Mouse (Mus musculus): ENCODE results near the gene Kcnq2. TPM values are rescaled to one million over a fixed set of nuclear protein-coding genes. Genes with fewer than 3 reads are reported as not detected.

Gene Kcnq2
- 4.6 and 11.6 TPM in 2 replicates for total RNA-seq (2012; rRNA removed)

- DNase-seq (ENCODE audit: low read depth, low spot score): no peak
- peak within 1 kb of the TSS; percentile 85 for H3K9ac ChIP-seq (ENCODE audit: insufficient read depth, low read depth, low read length, poor library complexity, severe bottlenecking)
These were observed at the start of gene Kcnq2 for GRCm38 (mm10) chr2:181134591-181135445. Gene Kcnq2, minus strand, starts transcription at chr2:181135300.

GRCm38 (mm10) chr2:181180898-181181297, 45.8 kb upstream of the Kcnq2 start:
- H3K27ac ChIP-seq (ENCODE audit: insufficient read depth, low read depth, low read length, poor library complexity, severe bottlenecking): no peak overlapping the region
- in situ Hi-C loops (cut with MboI; ENCODE audit: low sequenced_read_pairs in 2 of 2, unreplicated experiment in 2 of 2): no loop called here
- H3K9me3 ChIP-seq (ENCODE audit: control insufficient read depth, insufficient read depth, low read depth, low read length): no peaks in the 10 kb centered on the region
- no peaks in the 10 kb centered on the region for H3K4me1 ChIP-seq (ENCODE audit: control insufficient read depth in 2 of 2, insufficient read depth in 2 of 2, low read length in 2 of 2, poor library complexity in 1 of 2)
- no peak overlapping the region for H3K4me3 ChIP-seq (ENCODE audit: insufficient read depth in 1 of 2, low read depth in 1 of 2, low read length in 2 of 2, poor library complexity in 1 of 2, severe bottlenecking in 1 of 2)
- H3K36me3 ChIP-seq (ENCODE audit: control insufficient read depth, insufficient read depth, low read length, poor library complexity, severe bottlenecking): no peaks in the 10 kb centered on the region
- H3K9ac ChIP-seq (ENCODE audit: insufficient read depth, low read depth, low read length, poor library complexity, severe bottlenecking): no peak overlapping the region
- DNase-seq (ENCODE audit: low read depth, low spot score): no peak
- TF ChIP-seq HCFC1 (IDR thresholded peaks at IDR 0.05; ENCODE audit: borderline replicate concordance, insufficient read depth, low read length) (no peak), CHD2 (IDR thresholded peaks at IDR 0.05; ENCODE audit: low read depth, low read length) (no peak), MAFK (IDR thresholded peaks at IDR 0.05; ENCODE audit: insufficient read depth, low read depth, low read length) (no peak), ZC3H11A (IDR thresholded peaks at IDR 0.05; ENCODE audit: borderline replicate concordance, low read depth, low read length) (no peak), ZNF384 (IDR thresholded peaks at IDR 0.05; ENCODE audit: low read depth, low read length) (no peak)

More at GRCm38 (mm10) chr2:181134591-181135445, at the start of gene Kcnq2:
- TF ChIP-seq CHD2 (IDR thresholded peaks at IDR 0.05; ENCODE audit: low read depth, low read length) (no peak), ZNF384 (IDR thresholded peaks at IDR 0.05; ENCODE audit: low read depth, low read length) (no peak), MAFK (IDR thresholded peaks at IDR 0.05; ENCODE audit: insufficient read depth, low read depth, low read length) (no peak), ZC3H11A (IDR thresholded peaks at IDR 0.05; ENCODE audit: borderline replicate concordance, low read depth, low read length) (no peak), HCFC1 (IDR thresholded peaks at IDR 0.05; ENCODE audit: borderline replicate concordance, insufficient read depth, low read length) (no peak)
- Histone ChIP-seq H3K36me3 (ENCODE audit: control insufficient read depth, insufficient read depth, low read length, poor library complexity, severe bottlenecking) (no peaks in the 10 kb centered on the region), H3K9me3 (ENCODE audit: control insufficient read depth, insufficient read depth, low read depth, low read length) (no peaks in the 10 kb centered on the region), H3K4me3 (ENCODE audit: insufficient read depth in 1 of 2, low read depth in 1 of 2, low read length in 2 of 2, poor library complexity in 1 of 2, severe bottlenecking in 1 of 2) (peak within 1 kb of the TSS; percentile 88), H3K4me1 (ENCODE audit: control insufficient read depth in 2 of 2, insufficient read depth in 2 of 2, low read length in 2 of 2, poor library complexity in 1 of 2) (peaks cover 0 to 4% of the 10 kb centered on the region in 2 experiments; a peak in 1 of 4 replicates), H3K27ac (ENCODE audit: insufficient read depth, low read depth, low read length, poor library complexity, severe bottlenecking) (no peak within 1 kb of the TSS)
- in situ Hi-C loops (cut with MboI; ENCODE audit: low sequenced_read_pairs in 2 of 2, unreplicated experiment in 2 of 2): no loop called here

- H3K9me3 ChIP-seq (ENCODE audit: control insufficient read depth, insufficient read depth, low read depth, low read length): no peaks in the 10 kb centered on the region
- H3K4me3 ChIP-seq (ENCODE audit: insufficient read depth in 1 of 2, low read depth in 1 of 2, low read length in 2 of 2, poor library complexity in 1 of 2, severe bottlenecking in 1 of 2): no peak overlapping the region
- no peak for TF ChIP-seq ZNF384 (IDR thresholded peaks at IDR 0.05; ENCODE audit: low read depth, low read length)
- TF ChIP-seq CHD2 (IDR thresholded peaks at IDR 0.05; ENCODE audit: low read depth, low read length): no peak
- TF ChIP-seq MAFK (IDR thresholded peaks at IDR 0.05; ENCODE audit: insufficient read depth, low read depth, low read length): no peak
- no peak for TF ChIP-seq ZC3H11A (IDR thresholded peaks at IDR 0.05; ENCODE audit: borderline replicate concordance, low read depth, low read length)
- no peak for TF ChIP-seq HCFC1 (IDR thresholded peaks at IDR 0.05; ENCODE audit: borderline replicate concordance, insufficient read depth, low read length)
- no peak overlapping the region for H3K27ac ChIP-seq (ENCODE audit: insufficient read depth, low read depth, low read length, poor library complexity, severe bottlenecking)
- H3K36me3 ChIP-seq (ENCODE audit: control insufficient read depth, insufficient read depth, low read length, poor library complexity, severe bottlenecking): no peaks in the 10 kb centered on the region
- H3K4me1 ChIP-seq (ENCODE audit: control insufficient read depth in 2 of 2, insufficient read depth in 2 of 2, low read length in 2 of 2, poor library complexity in 1 of 2): no peaks in the 10 kb centered on the region
- no peak for DNase-seq (ENCODE audit: low read depth, low spot score)
- in situ Hi-C loops (cut with MboI; ENCODE audit: low sequenced_read_pairs in 2 of 2, unreplicated experiment in 2 of 2): no loop called here
- H3K9ac ChIP-seq (ENCODE audit: insufficient read depth, low read depth, low read length, poor library complexity, severe bottlenecking): no peak overlapping the region
These were observed 43.4 kb upstream of the Kcnq2 start for GRCm38 (mm10) chr2:181178471-181178870.

- no peak overlapping the region for H3K9ac ChIP-seq (ENCODE audit: insufficient read depth, low read depth, low read length, poor library complexity, severe bottlenecking)
- H3K36me3 ChIP-seq (ENCODE audit: control insufficient read depth, insufficient read depth, low read length, poor library complexity, severe bottlenecking): no peaks in the 10 kb centered on the region
- DNase-seq (ENCODE audit: low read depth, low spot score): no peak
- no peaks in the 10 kb centered on the region for H3K4me1 ChIP-seq (ENCODE audit: control insufficient read depth in 2 of 2, insufficient read depth in 2 of 2, low read length in 2 of 2, poor library complexity in 1 of 2)
- no peak overlapping the region for H3K4me3 ChIP-seq (ENCODE audit: insufficient read depth in 1 of 2, low read depth in 1 of 2, low read length in 2 of 2, poor library complexity in 1 of 2, severe bottlenecking in 1 of 2)
- TF ChIP-seq MAFK (IDR thresholded peaks at IDR 0.05; ENCODE audit: insufficient read depth, low read depth, low read length) (no peak), ZNF384 (IDR thresholded peaks at IDR 0.05; ENCODE audit: low read depth, low read length) (no peak), ZC3H11A (IDR thresholded peaks at IDR 0.05; ENCODE audit: borderline replicate concordance, low read depth, low read length) (no peak), CHD2 (IDR thresholded peaks at IDR 0.05; ENCODE audit: low read depth, low read length) (no peak), HCFC1 (IDR thresholded peaks at IDR 0.05; ENCODE audit: borderline replicate concordance, insufficient read depth, low read length) (no peak)
- in situ Hi-C loops (cut with MboI; ENCODE audit: low sequenced_read_pairs in 2 of 2, unreplicated experiment in 2 of 2): no loop called here
- no peak overlapping the region for H3K27ac ChIP-seq (ENCODE audit: insufficient read depth, low read depth, low read length, poor library complexity, severe bottlenecking)
- no peaks in the 10 kb centered on the region for H3K9me3 ChIP-seq (ENCODE audit: control insufficient read depth, insufficient read depth, low read depth, low read length)
These were observed 42.9 kb upstream of the Kcnq2 start for GRCm38 (mm10) chr2:181178015-181178414.

Data from ES-E14 (cell line).